Mouse (Mus musculus) left cerebral cortex, postnatal 10 days (tissue): ENCODE results near the gene Ermard. TPM values are rescaled to one million over a fixed set of nuclear protein-coding genes. Genes with fewer than 3 reads are reported as not detected.
A peak's percentile ranks its signal among the peaks of the same experiment; 100 is the strongest.

Experiments used
- DNase-seq, 2 experiments: peaks; one replicate each; pipeline ENCODE4 v3.0.0; 2021 to 2022; ENCODE audit warnings: low spot score in 2 of 2, mixed read lengths in 1 of 2; ENCODE audit errors: extremely low spot score in 1 of 2
- intact Hi-C: fragments of 180-260 bp; cut with DNase I; formaldehyde crosslinking; loops from one replicate; pipeline ENCODE4 v1.15.1; 2025
- total RNA-seq, 2 experiments: library from RNA; stranded (reverse); gene quantifications; 2 replicates each; pipeline ENCODE4 v1.2.3; 2021

The Ermard gene
- total RNA-seq, 2 experiments from 2014 or later: 39.1 to 45.8 TPM

DNA sequence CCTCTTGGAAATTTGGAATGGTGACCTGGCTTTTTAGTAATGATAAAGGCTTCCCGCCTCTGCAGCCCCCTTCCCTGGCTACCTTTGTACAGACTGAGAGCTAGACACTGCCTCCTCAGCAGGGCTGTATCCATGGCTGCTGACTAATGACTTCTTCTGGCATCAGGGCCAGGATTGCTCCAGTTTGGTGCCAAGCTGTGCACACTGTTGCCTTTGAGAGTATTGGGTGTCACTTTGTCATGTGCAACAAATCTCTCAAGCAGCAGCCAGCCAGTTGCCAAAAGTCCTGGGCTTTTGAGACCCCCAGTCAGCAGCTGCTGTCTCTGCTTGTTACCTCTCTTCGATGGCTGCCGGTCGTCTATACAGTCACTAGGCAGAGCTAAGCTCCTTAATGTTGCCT lies 60.3 kb downstream of the Ermard start:
- DNase-seq: no peak
- intact Hi-C loops: no loop called here

GRCm38 (mm10) chr17:15107143-15107649 lies 66.2 kb downstream of the Ermard start:
- intact Hi-C loops: no loop called here
- no peak for DNase-seq

DNA sequence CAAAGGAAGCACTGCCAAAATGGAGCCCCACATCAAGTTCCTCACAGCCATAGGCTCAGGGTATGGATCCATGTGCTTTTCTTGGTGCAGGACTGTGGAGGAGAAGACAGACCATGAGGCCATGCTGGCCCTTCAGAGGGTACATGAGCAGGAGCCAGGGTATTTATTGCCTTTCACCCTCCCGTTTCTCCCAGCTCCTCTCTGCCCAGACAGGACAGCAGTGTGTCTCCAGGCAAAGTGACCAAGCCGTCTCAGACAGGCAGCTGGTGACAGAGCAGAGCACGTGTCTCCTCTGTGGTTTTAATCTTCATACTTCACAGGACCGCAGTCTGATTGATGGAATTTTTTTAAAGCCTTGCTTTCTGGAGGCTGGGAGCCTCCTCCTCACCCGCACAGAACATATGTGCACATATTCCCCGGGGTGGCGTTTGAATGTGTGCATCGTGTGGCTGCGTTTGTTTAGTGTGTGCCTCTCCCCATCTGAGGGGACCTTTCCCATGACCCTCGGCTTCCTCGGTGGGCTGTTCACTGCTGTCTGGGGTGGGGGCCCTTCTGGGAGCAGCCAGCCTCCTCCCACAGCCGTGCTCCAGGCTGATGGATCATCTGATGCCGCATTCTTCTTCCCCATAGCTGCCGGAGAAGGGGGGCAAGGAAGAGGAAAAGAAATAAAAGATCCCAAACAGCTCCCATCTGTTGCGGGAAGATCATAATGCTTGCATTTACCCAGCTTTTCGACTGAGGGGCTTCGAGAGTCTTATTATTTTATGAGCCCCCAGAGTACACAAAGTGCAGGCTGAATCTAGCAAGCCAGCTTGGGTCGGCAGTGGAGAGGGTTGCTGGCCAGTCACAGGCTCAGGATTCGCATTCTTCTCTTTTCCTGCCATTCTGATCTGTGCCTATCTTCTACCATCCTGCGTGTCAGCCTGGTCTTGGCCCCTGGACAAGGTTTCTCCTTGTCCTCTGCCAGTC lies 67.7 kb downstream of the Ermard start:
- no peak for DNase-seq
- intact Hi-C loops: no loop called here

- intact Hi-C loops: no loop called here
These were observed 74.5 kb downstream of the Ermard start for GRCm38 (mm10) chr17:15115550-15115949.

GRCm38 (mm10) chr17:15120096-15120495 lies 79.1 kb downstream of the Ermard start:
- no peak for DNase-seq
- intact Hi-C loops: no loop called here

More at GRCm38 (mm10) chr17:15115550-15115949, 74.5 kb downstream of the Ermard start:
- no peak for DNase-seq

DNA sequence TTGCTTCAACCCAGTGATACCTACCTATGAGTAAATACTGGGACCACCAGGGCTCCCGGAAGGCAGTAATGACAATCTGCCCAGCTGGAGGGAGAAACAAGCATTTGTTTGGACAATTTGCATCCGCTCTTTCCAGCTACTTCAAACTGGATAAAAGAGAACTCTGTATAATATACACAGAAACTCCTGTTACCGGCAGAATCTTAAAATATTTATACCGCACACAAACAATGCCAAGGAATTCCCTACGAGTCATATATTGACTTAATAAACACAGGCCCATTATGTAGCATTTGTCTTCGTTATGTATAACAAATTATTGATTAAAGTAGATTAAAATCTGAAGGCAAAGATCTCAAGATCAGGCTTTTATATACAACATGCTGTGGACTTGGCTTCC lies 79.6 kb downstream of the Ermard start:
- DNase-seq: no peak
- intact Hi-C loops: no loop called here

DNA sequence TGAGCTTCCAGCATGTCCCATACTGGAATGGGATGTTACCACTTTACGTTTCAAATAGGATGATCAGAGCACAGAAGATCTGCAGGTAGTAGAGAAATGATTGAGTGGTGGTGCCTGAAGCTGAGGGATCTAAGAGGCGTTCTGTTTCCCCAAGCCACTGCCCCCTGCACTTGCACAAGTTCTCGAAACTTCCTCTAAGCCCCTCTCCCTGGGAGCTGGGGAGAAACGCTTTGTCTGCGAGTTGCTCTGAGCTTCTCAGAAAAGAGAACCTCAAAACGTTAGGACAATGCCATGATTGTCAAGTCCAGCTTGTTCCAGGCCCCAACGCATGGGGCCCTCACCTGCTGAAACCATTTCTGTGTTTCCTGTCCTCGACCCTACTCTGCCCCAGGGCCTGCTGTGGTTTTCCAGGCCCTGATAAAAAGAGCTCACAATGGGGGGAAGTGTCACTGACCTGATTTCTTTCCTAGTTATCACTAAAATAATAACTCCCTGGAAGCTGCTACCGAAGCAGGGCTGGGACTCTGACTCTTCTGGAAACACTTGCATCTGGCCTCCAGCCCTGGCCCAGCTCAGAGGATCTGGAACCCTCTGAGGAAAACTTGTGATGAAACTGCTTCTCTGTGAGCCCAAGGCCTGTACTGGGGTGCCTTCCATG lies 88.8 kb downstream of the Ermard start:
- DNase-seq: no peak
- intact Hi-C loops: no loop called here

GRCm38 (mm10) chr17:15130288-15130656 lies 89.3 kb downstream of the Ermard start:
- intact Hi-C loops: no loop called here
- DNase-seq: no peak

- DNase-seq: peak in 1 of 2 experiments; percentile 31
- intact Hi-C loops: no loop called here
These were observed 94.1 kb downstream of the Ermard start for GRCm38 (mm10) chr17:15134905-15135669.

DNA sequence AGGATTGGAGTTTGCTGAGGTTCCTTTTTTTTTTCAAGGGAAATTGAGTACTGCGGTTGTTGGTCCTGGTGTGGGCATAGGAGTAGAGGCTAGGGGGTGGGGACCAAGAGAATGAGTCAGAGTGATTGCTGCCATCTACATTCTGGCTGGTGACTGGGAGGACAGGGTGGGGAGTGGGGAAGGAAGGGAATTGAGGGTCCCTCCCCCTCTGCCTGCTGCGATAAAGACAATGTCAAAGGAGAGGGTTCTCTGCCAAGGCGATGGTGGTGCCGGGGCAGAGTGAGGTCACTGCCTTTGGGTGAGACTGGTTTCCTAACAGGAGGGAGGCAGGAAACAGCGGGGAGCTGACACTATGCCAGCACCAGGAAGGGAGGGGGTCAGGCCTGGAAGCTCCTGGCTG lies 96.4 kb downstream of the Ermard start:
- peak in 1 of 2 experiments; percentile 54 for DNase-seq
- intact Hi-C loops: no loop called here

Other genes starting within 250 kb of the Ermard start
- 1 to 10 TPM; 3.6 to 4.6 TPM for gene Wdr27, start 98.0 kb upstream of the Ermard start, total RNA-seq
- 10 to 100 TPM; 19.5 to 20.2 TPM for gene 1600012H06Rik, start 98.0 kb upstream of the Ermard start, total RNA-seq
- gene Phf10, start 79.9 kb upstream of the Ermard start, total RNA-seq: 10 to 100 TPM; 70.2 to 71.6 TPM
- gene 9030025P20Rik, start 62.7 kb upstream of the Ermard start, total RNA-seq: 1 to 10 TPM; 3.7 to 4.9 TPM
- 1 to 10 TPM in 1 of 2 experiments, not detected in 1; 1.1 TPM for gene Gm3417, start 62.4 kb upstream of the Ermard start, total RNA-seq
- gene Gm3435, start 31.0 kb upstream of the Ermard start, total RNA-seq: 1 to 10 TPM; 3.8 TPM
- not detected for gene Tcte3, start 280 bp downstream of the Ermard start, total RNA-seq
- gene Gm3448, start 329 bp downstream of the Ermard start, total RNA-seq: 1 to 10 TPM; 5.5 to 6.3 TPM